Mouse (Mus musculus) MEL (cell line): ENCODE results near the gene Dlgap1.

Experiments
- CTCF ChIP-seq, 3 experiments: IDR thresholded peaks in 2 of 3; conservative IDR thresholded peaks in 1 of 3; 2 replicates each; pipeline ENCODE4 v1.5.1; 2011 to 2012; ENCODE audit warnings: low read length in 3 of 3, low read depth in 2 of 3, mild to moderate bottlenecking in 2 of 3, improper control_type of control experiment in 1 of 3, inconsistent platforms in 1 of 3, mixed read lengths in 1 of 3, moderate library complexity in 1 of 3; ENCODE audit not compliant: control insufficient read depth in 1 of 3, insufficient read depth in 1 of 3, poor library complexity in 1 of 3, severe bottlenecking in 1 of 3
- EP300 ChIP-seq, 2 experiments: IDR thresholded peaks; 2 replicates each; pipeline ENCODE4 v1.6.1; 2011; ENCODE audit warnings: improper control_type of control experiment in 2 of 2, low read length in 2 of 2, low read depth in 1 of 2, mild to moderate bottlenecking in 1 of 2
- KAT2A ChIP-seq: conservative IDR thresholded peaks from 2 replicates; pipeline ENCODE4 v1.6.1; 2012; ENCODE audit warnings: low read depth, low read length, improper control_type of control experiment, inconsistent platforms
- MAX ChIP-seq: IDR thresholded peaks from 2 replicates; pipeline ENCODE4 v1.6.1; 2011; ENCODE audit warnings: low read length, improper control_type of control experiment
- NELFE ChIP-seq: IDR thresholded peaks from 2 replicates; pipeline ENCODE4 v1.6.1; 2011; ENCODE audit warnings: low read depth, low read length, improper control_type of control experiment
- NRF1 ChIP-seq: IDR thresholded peaks from 2 replicates; pipeline ENCODE4 v1.6.1; 2014; ENCODE audit warnings: low read depth, mild to moderate bottlenecking, inconsistent platforms, low read length, improper control_type of control experiment, moderate library complexity; ENCODE audit not compliant: poor library complexity, insufficient read depth, severe bottlenecking
- POLR2A ChIP-seq, 2 experiments: IDR thresholded peaks; 2 replicates each; pipeline ENCODE4 v1.6.1; 2011 to 2012; ENCODE audit warnings: low read length in 2 of 2, mild to moderate bottlenecking in 2 of 2, control low read depth in 1 of 2, improper control_type of control experiment in 1 of 2, low read depth in 1 of 2, moderate library complexity in 1 of 2; ENCODE audit not compliant: control insufficient read depth in 1 of 2, insufficient read depth in 1 of 2, poor library complexity in 1 of 2
- TBP ChIP-seq: IDR thresholded peaks from 2 replicates; pipeline ENCODE4 v1.8.0; 2011; ENCODE audit warnings: low read depth, low read length, improper control_type of control experiment
- ZC3H11A ChIP-seq: IDR thresholded peaks from 2 replicates; pipeline ENCODE4 v1.6.1; 2012; ENCODE audit warnings: low read depth, mild to moderate bottlenecking, inconsistent platforms, low read length, improper control_type of control experiment
- ZKSCAN1 ChIP-seq: IDR thresholded peaks from 2 replicates; pipeline ENCODE4 v1.6.1; 2012; ENCODE audit warnings: low read depth, mild to moderate bottlenecking, inconsistent platforms, low read length, improper control_type of control experiment, moderate library complexity

- TF ChIP-seq CTCF (IDR thresholded peaks at IDR 0.05 in 2 of 3, conservative IDR thresholded peaks at IDR 0.05 in 1 of 3; ENCODE audit: control insufficient read depth in 1 of 3, insufficient read depth in 1 of 3, low read depth in 2 of 3, low read length in 3 of 3, poor library complexity in 1 of 3, severe bottlenecking in 1 of 3) (no peak), ZKSCAN1 (no peak), MAX (no peak), TBP (no peak), EP300 (IDR thresholded peaks at IDR 0.05; ENCODE audit: low read depth in 1 of 2, low read length in 2 of 2) (no peak), POLR2A (IDR thresholded peaks at IDR 0.05; ENCODE audit: control insufficient read depth in 1 of 2, insufficient read depth in 1 of 2, low read depth in 1 of 2, low read length in 2 of 2, poor library complexity in 1 of 2) (no peak), NELFE (no peak), NRF1 (no peak), ZC3H11A (no peak), KAT2A (no peak)
Measured at GRCm38 (mm10) chr17:70248250-70248649, 279.4 kb downstream of the Dlgap1 start.
